Mouse (Mus musculus): ENCODE results near the gene Wnt6. TPM values are rescaled to one million over a fixed set of nuclear protein-coding genes. Genes with fewer than 3 reads are reported as not detected.

The Wnt6 gene
- total RNA-seq, 1 experiment: 2.8 TPM

DNA sequence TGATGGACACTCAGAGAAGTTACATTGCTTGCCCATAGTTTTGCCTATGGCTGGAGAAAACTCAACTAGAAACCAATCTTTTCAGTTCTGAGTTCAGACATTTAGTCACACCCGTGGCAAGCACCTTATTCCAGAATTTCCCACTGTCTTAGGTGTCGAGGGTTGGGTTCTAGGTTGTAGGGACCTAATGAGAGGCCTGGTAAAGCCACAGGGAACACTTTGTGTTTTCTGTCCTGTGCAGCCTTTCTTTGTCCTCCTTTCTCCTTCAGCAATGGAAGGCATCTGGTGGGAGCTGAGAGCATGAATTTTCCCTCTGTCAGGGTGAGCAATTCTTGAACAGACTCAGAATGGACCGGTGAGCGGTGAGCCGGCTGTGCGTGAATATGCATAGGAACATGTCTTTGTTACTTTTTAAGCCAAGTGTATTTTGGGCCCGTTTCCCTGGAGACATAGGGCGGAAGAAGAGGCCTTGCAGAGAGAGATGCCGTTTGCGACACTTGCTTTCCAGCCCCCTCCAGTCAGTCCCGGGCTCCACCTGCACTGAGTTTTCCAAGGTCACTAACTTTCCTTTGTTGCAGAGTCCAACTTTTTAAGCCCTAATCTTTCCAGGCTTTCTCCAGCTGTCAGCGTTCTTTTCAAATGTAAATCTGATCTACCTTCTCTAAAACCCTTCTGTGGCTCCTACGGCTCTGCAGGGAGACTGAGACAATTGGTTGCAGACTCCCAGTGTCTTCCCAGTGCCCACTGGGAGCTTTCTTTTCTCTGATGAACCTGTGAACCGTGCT lies 53.0 kb downstream of the Wnt6 start:
- Histone ChIP-seq H3K36me3 (ENCODE audit: control insufficient read depth, insufficient read depth, low read length, poor library complexity, severe bottlenecking) (no peaks in the 10 kb centered on the region), H3K9ac (ENCODE audit: insufficient read depth, low read depth, low read length, poor library complexity, severe bottlenecking) (no peak overlapping the region), H3K27ac (ENCODE audit: insufficient read depth, low read depth, low read length, poor library complexity, severe bottlenecking) (peak overlapping the region; percentile 85), H3K9me3 (ENCODE audit: control insufficient read depth, insufficient read depth, low read depth, low read length) (no peaks in the 10 kb centered on the region), H3K4me1 (ENCODE audit: control insufficient read depth in 2 of 2, insufficient read depth in 2 of 2, low read length in 2 of 2, poor library complexity in 1 of 2) (peaks cover 16 to 20% of the 10 kb centered on the region in 2 experiments), H3K4me3 (ENCODE audit: insufficient read depth in 1 of 2, low read depth in 1 of 2, low read length in 2 of 2, poor library complexity in 1 of 2, severe bottlenecking in 1 of 2) (peak overlapping the region in 1 of 2 experiments; percentile 17; a peak in 2 of 4 replicates)
- TF ChIP-seq ZC3H11A (IDR thresholded peaks at IDR 0.05; ENCODE audit: borderline replicate concordance, low read depth, low read length) (no peak), ZNF384 (IDR thresholded peaks at IDR 0.05; ENCODE audit: low read depth, low read length) (no peak; the same call in 1 of the 2 replicates), HCFC1 (IDR thresholded peaks at IDR 0.05; ENCODE audit: borderline replicate concordance, insufficient read depth, low read length) (peak; percentile 74; the same call in 1 of the 2 replicates), MAFK (IDR thresholded peaks at IDR 0.05; ENCODE audit: insufficient read depth, low read depth, low read length) (peak; percentile 40; the same call in 1 of the 2 replicates), CHD2 (IDR thresholded peaks at IDR 0.05; ENCODE audit: low read depth, low read length) (peak; percentile 68; the same call in 1 of the 2 replicates)
- peak; percentile 86 for DNase-seq (ENCODE audit: low read depth, low spot score)
- in situ Hi-C loops (cut with MboI; ENCODE audit: low sequenced_read_pairs in 2 of 2, unreplicated experiment in 2 of 2): no loop called here

DNA sequence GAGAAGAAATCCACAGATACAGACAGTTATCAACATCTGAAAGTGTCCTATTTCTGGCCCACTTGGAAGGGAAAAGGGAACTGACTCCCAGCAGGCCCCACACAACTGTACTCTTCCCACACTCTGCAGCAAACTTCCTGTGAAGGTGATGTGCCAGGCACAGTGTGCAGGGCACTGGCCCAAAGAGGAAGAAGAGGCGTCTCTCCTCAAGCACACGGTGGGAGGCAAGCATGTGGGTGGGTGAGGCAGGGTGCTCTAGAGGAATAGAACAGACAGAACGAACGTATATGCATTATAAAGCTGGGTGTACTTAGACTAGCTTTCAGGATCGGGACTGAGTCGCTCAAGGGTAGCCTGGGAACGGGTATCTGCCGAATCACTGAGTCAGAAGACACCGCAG lies 58.4 kb downstream of the Wnt6 start:
- no peak for TF ChIP-seq ZNF384 (IDR thresholded peaks at IDR 0.05; ENCODE audit: low read depth, low read length)
- no peak for TF ChIP-seq CHD2 (IDR thresholded peaks at IDR 0.05; ENCODE audit: low read depth, low read length)
- TF ChIP-seq HCFC1 (IDR thresholded peaks at IDR 0.05; ENCODE audit: borderline replicate concordance, insufficient read depth, low read length): no peak
- no peak for TF ChIP-seq ZC3H11A (IDR thresholded peaks at IDR 0.05; ENCODE audit: borderline replicate concordance, low read depth, low read length)
- no peak for TF ChIP-seq MAFK (IDR thresholded peaks at IDR 0.05; ENCODE audit: insufficient read depth, low read depth, low read length)
- no peaks in the 10 kb centered on the region for H3K9me3 ChIP-seq (ENCODE audit: control insufficient read depth, insufficient read depth, low read depth, low read length)
- DNase-seq (ENCODE audit: low read depth, low spot score): no peak
- peaks cover 9 to 14% of the 10 kb centered on the region in 2 experiments for H3K4me1 ChIP-seq (ENCODE audit: control insufficient read depth in 2 of 2, insufficient read depth in 2 of 2, low read length in 2 of 2, poor library complexity in 1 of 2)
- no peaks in the 10 kb centered on the region for H3K36me3 ChIP-seq (ENCODE audit: control insufficient read depth, insufficient read depth, low read length, poor library complexity, severe bottlenecking)
- H3K27ac ChIP-seq (ENCODE audit: insufficient read depth, low read depth, low read length, poor library complexity, severe bottlenecking): no peak overlapping the region
- no peak overlapping the region for H3K4me3 ChIP-seq (ENCODE audit: insufficient read depth in 1 of 2, low read depth in 1 of 2, low read length in 2 of 2, poor library complexity in 1 of 2, severe bottlenecking in 1 of 2)
- in situ Hi-C loops (cut with MboI; ENCODE audit: low sequenced_read_pairs in 2 of 2, unreplicated experiment in 2 of 2): no loop called here
- H3K9ac ChIP-seq (ENCODE audit: insufficient read depth, low read depth, low read length, poor library complexity, severe bottlenecking): no peak overlapping the region

DNA sequence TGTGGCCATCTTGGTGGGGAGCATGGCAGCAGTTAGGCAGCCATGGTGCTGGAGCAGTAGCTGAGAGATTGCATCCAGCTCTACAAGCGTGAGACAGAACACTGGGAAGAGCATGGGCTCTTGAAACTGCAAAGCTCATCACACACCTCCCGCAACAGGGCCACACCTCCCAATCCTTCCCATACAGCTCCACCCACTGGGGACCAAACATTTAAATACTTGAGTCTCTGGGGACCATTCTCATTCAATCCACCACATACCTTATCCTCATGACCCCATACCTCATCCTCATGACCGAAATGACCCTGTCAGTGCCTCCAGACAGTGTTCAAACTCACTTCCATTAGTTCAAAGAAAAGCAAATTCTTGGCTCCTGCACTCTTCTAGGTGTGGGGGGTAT lies 61.6 kb downstream of the Wnt6 start:
- no peak overlapping the region for H3K9ac ChIP-seq (ENCODE audit: insufficient read depth, low read depth, low read length, poor library complexity, severe bottlenecking)
- in situ Hi-C loops (cut with MboI; ENCODE audit: low sequenced_read_pairs in 2 of 2, unreplicated experiment in 2 of 2): no loop called here
- no peak overlapping the region for H3K27ac ChIP-seq (ENCODE audit: insufficient read depth, low read depth, low read length, poor library complexity, severe bottlenecking)
- no peaks in the 10 kb centered on the region for H3K9me3 ChIP-seq (ENCODE audit: control insufficient read depth, insufficient read depth, low read depth, low read length)
- TF ChIP-seq ZC3H11A (IDR thresholded peaks at IDR 0.05; ENCODE audit: borderline replicate concordance, low read depth, low read length): no peak
- DNase-seq (ENCODE audit: low read depth, low spot score): no peak
- H3K4me3 ChIP-seq (ENCODE audit: insufficient read depth in 1 of 2, low read depth in 1 of 2, low read length in 2 of 2, poor library complexity in 1 of 2, severe bottlenecking in 1 of 2): no peak overlapping the region
- no peaks in the 10 kb centered on the region for H3K36me3 ChIP-seq (ENCODE audit: control insufficient read depth, insufficient read depth, low read length, poor library complexity, severe bottlenecking)
- peaks cover 0 to 4% of the 10 kb centered on the region in 2 experiments; a peak in 1 of 4 replicates for H3K4me1 ChIP-seq (ENCODE audit: control insufficient read depth in 2 of 2, insufficient read depth in 2 of 2, low read length in 2 of 2, poor library complexity in 1 of 2)

Other genes starting within 250 kb of the Wnt6 start
- 1.2 and 1.5 TPM in 2 replicates for gene Plcd4, start 229.0 kb upstream of the Wnt6 start, total RNA-seq (2012; rRNA removed)
- 36.7 and 44.8 TPM in 2 replicates for gene Usp37, start 227.6 kb upstream of the Wnt6 start, total RNA-seq (2012; rRNA removed)
- gene Zfp142, start 183.6 kb upstream of the Wnt6 start, total RNA-seq (2012; rRNA removed): 15.9 and 16.5 TPM in 2 replicates
- 14.6 and 15.3 TPM in 2 replicates for gene Bcs1l, start 183.6 kb upstream of the Wnt6 start, total RNA-seq (2012; rRNA removed)
- 20.5 and 29.7 TPM in 2 replicates for gene Rnf25, start 170.5 kb upstream of the Wnt6 start, total RNA-seq (2012; rRNA removed)
- gene Stk36, start 170.4 kb upstream of the Wnt6 start, total RNA-seq (2012; rRNA removed): 1.6 and 1.7 TPM in 2 replicates
- gene Ttll4, start 110.1 kb upstream of the Wnt6 start, total RNA-seq (2012; rRNA removed): 45.2 and 64.2 TPM in 2 replicates
- gene Cyp27a1, start 58.3 kb upstream of the Wnt6 start, total RNA-seq (2012; rRNA removed): 1.1 and 4.9 TPM in 2 replicates
- 0.04 and 0.16 TPM in 2 replicates for gene Prkag3, start 22.7 kb upstream of the Wnt6 start, total RNA-seq (2012; rRNA removed)
- gene Wnt10a, start 19.6 kb downstream of the Wnt6 start, total RNA-seq (2012; rRNA removed): 0.42 and 1.5 TPM in 2 replicates
- gene Cdk5r2, start 83.0 kb downstream of the Wnt6 start, total RNA-seq (2012; rRNA removed): 0.26 and 0.54 TPM in 2 replicates
- not detected in 2 replicates for gene Fev, start 113.5 kb downstream of the Wnt6 start, total RNA-seq (2012; rRNA removed)
- gene Cryba2, start 121.3 kb downstream of the Wnt6 start, total RNA-seq (2012; rRNA removed): not detected in 2 replicates
- 0.05 TPM in 1 of 2 replicates, not detected in the other for gene Cfap65, start 163.7 kb downstream of the Wnt6 start, total RNA-seq (2012; rRNA removed)
- gene Ihh, start 179.8 kb downstream of the Wnt6 start, total RNA-seq (2012; rRNA removed): 0.37 and 0.67 TPM in 2 replicates

Measured in ES-E14 (cell line).